Mouse (Mus musculus): ENCODE results near the gene Chst11.

Chst11 gene

DNA sequence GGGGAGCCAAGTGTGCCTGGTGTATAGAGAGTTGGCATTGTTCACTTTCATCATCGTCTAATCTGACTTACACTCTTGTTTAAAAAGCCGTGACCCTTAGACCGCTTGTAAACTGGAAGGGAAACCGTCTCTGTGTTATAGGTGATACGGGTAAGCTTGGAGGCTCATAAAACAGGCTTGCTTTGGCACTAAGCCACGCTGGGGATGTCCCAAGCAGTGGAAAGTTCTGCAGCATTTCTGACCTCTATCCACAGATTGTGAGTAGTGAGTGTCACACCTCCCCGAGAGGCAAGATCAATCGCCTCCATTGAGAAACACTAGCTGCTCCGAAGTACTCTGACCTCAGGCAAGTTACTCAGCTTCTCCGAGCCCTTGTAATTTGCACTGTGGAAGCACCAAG is 47.3 kb downstream of the Chst11 start:
- DNase-seq (ENCODE audit: low read depth, low spot score), result no peak

DNA sequence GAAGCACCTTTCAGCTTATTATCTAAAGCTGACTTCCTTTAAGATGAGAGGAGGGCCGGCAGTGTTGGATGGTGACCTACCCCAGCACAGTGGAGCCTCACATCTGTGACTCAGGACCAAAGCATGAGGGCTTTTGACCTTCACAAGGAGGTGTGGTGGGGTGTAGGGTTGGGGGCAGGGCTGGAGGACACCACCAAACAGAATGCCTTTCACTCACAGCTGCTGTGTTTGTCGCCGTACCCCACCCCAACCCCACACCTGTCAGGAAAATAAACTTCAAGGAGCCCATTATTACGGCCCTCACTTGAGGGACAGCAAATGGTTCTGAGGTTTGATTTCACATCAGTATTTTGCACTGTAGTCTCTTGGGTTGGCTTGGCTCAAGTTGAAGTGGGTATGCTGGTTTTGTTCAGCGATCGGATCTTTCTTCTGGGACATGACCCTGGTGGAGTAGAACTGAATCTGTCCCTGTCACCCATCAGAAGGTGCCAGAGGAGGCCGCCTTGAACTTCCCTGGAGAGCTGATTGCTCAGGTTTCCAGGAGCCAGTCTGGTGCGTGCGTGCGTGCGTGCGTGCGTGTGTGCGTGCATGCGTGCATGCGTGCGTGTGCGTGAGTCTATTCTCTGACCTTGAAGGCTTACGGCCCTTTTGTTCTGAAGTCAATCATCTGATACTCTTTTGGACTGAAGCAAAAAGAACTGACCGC is 51.2 kb downstream of the Chst11 start:
- DNase-seq (ENCODE audit: low read depth, low spot score), result no peak

DNA sequence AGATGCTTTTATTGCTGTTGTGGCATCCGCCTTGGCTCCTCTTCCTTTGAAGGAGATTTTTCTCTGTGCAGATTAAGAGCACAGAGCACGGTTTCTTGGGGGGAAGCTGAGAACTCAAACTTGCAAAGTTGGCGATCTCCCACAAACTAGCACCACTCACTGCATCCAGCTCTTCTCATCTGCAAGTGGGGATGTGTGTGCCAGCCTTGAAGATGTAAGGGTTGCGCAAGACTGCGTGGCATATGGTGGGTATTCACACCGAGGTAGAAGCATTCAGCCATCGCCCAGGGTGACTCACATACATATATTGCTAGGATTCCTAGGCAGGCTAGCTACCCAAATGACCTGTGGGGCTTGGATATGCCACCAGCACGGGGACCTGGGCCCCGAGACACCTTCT is 52.9 kb downstream of the Chst11 start:
- no peak for DNase-seq (ENCODE audit: low read depth, low spot score)

DNA sequence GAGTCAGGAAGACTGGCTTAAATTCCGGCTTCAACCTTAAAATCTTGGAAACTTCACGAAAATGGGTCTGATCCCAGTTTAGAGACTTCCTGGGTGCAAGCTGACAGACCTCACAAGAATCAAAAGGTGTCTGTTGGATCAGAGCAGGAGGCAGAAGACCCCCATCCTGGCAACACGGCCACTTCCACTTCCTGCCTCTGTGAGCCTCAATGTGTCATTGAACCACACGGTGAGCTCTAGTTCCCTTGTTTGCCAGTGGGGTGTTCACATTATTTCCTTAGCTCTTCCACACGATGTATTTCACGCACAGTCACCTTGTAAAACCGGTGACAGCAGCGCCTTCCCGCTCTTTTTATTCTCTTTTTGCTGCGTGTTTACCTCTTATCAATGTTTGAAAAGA is 54.1 kb downstream of the Chst11 start:
- no peak for DNase-seq (ENCODE audit: low read depth, low spot score)

DNA sequence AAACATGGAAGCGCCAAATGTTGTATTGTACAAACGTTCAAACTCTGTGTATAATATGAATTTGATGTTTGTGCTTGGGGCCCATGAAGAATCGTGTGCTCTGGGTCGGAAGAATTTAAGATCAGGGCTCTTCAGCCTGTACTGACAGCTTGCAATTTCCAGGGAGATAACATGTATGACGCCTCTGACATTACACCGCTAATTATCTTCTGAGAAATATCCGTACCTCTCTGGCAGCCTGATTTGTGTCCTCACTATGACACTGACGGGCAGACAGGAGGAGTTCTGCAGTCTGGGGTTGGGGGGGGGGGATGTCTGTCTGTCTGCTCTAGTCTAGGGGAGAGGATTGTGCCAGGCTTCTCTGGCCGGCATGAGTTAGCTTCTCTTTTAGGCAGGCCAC is 56.6 kb downstream of the Chst11 start:
- DNase-seq (ENCODE audit: low read depth, low spot score), result no peak

DNA sequence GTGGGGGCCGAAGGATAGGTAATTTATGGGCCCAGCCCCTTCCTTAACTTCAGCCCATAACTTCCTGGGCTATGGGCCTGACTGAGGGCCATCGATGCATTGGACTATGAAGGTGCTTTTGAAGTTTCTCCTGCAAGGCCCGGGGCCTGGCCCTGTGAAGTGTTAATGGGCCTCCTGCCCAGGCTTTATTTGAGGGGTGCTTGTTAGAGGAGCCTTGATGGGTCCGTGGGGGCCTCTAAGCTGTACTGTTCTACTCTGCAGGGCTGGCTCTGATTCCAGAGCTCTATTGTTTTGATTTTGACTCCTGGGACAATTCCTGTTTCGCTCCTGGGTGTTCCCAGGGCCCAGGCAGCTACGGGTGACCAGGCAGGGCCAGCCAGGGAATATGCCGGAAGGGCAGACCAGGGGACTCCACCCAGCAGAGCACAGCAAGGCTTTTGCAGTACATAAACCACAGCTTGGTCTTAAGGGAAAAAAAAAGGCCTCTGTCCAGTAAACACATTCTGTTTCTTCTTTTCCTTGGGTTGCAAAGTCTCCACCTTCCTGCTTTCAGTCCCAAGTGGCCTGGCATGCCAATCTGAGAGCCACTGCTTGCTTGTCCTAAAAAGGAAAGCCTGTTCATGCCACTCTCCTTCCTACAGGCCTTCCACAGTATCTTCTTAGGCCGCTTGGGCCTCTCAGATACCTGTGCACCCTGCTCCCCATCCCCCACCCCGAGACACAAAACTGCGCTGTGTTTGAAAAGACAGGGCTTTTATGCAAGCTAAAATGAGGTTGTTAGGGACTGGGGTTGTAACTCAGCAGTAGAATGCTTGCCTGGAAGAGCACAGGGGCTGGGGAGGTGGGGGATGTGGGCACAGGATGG is 57.5 kb downstream of the Chst11 start:
- DNase-seq (ENCODE audit: low read depth, low spot score), result no peak

DNA sequence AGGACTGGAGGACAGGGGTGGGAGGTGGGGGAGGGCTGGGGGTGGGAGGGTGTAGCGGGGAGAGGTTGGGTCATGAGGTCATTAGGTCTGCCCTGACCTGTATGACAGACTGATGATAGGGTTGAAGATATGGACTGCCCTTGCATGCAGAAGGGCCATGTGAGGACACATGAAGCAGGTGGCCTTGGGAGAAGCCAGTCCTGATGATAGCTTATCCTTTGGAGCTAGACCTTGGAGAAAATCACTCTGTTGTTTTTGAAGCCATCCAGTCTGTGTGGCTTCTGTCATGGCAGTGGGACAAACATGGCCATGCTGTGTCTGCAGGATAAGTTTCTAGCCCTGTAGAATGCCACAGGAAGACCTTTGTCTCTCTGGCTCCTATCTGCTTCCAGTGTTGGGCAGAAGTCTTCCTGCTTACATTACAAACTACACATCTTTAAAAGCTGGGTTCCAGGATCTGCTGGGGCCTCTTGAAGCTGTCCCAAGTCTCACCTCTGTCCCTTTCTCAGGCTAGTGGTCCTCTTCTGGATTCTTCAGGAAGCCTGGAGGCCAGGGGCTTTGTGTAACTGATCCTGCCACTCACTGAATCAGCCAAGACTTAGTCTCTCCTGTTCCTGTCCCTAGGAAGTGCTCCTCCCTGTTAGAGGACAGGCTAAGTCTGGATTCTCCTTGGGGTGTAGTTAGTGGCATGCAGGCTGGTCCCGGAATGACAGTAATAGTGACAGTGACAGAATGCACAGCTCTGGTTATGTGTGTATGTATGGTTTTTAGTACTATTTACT is 58.4 kb downstream of the Chst11 start:
- DNase-seq (ENCODE audit: low read depth, low spot score), result no peak

DNA sequence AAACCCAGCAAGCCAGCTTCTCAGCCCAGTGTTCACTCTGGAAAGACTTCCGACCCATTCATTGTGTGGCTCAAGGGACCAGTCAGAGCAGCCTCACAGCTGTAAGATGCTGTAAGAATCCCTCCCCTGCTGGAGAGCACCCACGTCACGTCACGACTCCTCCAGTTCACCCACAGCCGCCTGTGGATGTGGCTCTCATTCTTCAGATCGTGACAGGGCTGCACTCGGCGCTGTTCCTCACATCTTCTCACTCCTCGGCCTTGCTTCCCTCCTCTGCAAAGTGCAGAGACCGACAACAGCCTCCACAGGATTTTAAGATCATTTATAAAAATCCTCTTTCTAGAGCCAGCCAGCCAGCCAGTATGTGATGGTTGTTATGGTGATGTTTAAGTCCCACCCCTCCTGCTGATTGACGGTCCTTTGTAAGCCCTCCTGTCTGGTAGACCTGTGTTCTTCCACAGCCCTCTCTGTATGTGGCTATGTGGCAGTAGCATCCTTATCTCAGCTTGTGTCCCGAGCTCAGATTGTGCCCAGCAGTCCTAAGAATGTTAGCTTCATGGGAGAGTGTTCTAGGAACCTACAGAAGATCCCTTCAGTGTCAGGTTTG is 64.0 kb downstream of the Chst11 start:
- no peak for DNase-seq (ENCODE audit: low read depth, low spot score)

DNA sequence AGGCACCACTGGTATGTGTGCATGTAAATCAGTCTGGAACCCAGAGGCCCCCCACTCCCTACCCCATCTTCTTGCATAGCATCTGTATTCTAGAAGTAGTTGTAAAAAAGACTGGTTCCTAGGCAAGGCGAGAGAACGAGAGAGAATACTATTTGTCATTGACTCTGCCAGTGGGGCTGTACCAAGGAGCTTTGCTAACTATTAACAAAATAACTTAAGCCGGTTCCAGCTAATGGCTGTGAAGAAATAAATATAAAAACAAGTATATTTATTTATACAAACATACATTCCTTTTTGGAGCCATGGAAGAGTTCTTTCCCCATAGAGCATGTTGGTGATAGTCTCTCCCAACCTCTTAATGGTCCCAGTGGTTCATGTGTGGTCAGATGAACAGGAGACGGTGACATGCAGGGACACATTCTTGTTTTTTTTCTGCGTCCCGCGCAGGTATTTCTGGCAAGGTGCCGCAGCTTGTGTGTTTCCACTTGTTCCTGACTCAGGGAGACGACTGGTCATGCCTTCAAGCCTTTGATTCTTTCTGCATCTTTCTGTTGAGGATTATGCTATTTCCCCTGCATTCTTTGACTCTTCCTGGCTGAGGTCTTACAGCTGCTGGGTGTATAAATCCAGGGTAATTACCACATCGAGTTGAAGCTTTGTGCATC is 68.7 kb downstream of the Chst11 start:
- no peak for DNase-seq (ENCODE audit: low read depth, low spot score)

DNA sequence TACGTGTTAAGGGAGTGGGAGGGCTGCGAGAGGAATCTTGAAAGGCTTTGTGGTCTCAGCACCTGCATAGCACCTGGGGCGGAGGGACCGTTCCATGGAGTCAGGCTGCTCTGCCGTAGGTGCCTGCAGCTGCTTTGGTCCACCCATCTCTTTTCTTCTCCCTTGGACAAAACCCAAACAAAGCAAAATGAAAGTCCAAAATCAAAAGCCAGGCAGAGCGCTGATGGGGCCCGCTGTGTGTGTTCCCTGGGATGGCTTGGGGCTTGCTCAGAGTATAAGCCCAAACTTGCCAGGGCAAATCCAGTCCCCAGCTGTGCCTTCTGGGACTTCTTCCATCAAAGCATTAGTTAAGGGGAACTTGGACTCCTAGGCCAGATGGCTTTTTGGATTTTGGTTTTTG is 71.0 kb downstream of the Chst11 start:
- DNase-seq (ENCODE audit: low read depth, low spot score), result no peak

DNA sequence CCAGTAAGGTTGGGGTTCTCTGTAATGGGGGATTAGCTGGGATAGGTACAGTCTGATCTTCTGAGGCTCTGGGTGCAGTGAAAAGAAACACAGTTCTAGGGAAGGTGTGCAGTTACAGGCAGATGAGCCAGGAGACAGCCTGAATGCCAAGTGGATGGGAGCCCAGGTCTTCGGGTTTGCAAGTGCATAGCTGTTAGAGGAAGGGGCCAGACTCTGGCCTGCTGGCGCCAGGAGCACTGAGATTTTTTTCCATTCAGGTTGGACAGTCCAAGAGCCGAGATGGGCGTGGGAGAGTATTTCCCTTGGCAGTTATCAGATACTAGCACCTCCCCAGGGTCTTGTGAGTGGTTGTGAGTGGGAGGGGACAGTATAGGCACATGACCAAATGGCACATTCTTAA is 71.6 kb downstream of the Chst11 start:
- no peak for DNase-seq (ENCODE audit: low read depth, low spot score)

- no peak for DNase-seq (ENCODE audit: low read depth, low spot score)
Observed at GRCm38 (mm10) chr10:83060066-83060782, 74.9 kb downstream of the Chst11 start.

- DNase-seq (ENCODE audit: low read depth, low spot score), result no peak
Observed at GRCm38 (mm10) chr10:83062315-83062714, 77.0 kb downstream of the Chst11 start.

DNA sequence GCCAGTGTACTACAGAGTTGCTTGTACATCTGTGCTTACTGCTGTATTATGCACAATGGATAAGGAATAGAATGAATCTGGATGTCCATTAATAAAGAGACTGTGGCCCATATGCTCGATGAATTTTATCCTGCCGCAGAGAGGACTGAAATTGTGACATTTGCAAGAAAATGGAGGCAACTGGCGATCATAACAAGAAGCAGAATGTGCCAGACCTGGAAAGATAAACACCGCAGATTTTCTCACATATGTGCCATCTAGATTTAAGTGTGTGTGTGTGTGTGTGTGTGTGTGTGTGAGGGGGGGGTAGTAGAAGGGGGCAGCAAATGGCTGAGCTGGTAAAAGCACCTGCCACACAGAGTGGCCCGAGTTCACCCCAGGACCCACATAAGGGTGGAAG is 79.5 kb downstream of the Chst11 start:
- no peak for DNase-seq (ENCODE audit: low read depth, low spot score)

DNA sequence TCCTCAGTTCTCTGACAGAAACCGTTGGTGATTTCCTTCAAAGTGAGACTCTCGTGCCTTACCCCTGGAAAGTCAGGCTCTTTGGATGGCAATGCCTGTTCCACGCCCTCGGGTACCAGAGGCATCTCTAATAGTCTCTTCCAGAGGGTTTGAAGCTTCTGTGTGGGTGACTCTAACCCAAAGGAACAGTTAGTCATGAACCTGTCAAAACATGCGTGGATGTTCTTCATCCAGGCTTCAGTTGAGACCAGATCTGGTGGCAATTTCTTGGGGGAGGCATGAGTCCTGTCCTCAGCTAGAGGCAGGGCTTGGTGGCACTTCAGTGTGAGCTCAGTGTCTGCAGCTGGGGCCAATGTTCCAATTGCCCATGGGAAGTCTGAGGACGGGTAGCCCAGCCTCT is 80.9 kb downstream of the Chst11 start:
- no peak for DNase-seq (ENCODE audit: low read depth, low spot score)

DNA sequence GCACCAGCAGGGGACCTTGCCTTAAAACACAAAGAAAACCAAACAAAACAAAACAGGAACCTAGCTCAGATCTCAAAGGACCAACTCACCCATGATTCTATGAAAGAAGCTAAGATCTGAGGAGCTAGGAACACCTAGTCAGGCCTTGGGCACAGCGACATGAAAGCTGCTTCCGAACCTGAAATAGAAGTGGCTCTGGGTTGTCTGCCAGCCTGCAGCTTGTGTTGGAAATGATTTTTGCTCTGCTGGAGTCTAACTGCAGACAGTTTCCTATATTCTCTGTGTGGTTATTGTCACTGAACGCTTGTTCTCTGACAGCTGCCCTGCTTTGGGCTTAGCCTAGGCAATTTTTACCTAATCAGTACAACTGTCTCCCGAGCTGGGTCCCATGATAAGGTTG is 82.0 kb downstream of the Chst11 start:
- no peak for DNase-seq (ENCODE audit: low read depth, low spot score)

GRCm38 (mm10) chr10:83068466-83068865 is 83.2 kb downstream of the Chst11 start:
- no peak for DNase-seq (ENCODE audit: low read depth, low spot score)

DNA sequence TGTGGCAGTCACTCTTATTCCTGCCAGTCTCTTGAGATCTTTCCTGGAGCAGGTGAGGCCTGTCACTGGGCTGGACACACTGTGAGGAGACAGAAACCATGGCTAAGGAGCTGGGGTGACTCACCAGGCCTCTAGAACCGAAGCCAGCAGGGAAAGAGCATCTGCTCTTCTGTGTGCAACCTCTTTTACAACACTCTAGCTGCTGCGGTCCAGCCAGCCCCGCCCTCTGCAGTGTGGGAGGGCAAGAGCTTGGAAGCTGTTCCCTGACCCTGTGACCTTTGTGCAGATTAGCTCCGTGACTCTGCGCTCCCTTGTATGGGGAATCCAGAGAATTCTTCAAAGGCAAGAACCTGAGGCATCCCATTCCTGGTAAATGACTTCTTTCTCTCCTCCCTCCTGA is 84.5 kb downstream of the Chst11 start:
- no peak for DNase-seq (ENCODE audit: low read depth, low spot score)

- no peak for DNase-seq (ENCODE audit: low read depth, low spot score)
Observed at GRCm38 (mm10) chr10:83071785-83072580, 86.7 kb downstream of the Chst11 start.

DNA sequence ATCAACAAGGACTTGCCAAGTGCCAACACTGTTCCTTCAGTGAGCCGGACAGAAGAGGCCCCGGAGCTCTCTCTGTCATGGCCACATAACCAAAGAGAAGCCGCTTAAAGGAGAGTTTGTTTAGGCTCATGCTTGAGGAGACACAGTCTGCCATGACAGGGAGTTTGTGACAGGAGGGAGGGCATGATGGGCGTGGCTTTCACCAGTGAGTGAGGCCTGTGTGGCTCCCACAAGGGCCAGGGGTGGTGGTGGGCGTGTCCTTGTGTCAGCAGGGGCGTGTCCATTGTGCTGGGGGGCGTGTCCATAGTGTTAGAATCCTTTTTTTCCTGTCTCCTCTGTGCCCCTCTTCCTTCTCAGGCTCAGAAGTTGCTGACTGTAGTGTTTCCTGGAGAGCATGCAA is 87.8 kb downstream of the Chst11 start:
- no peak for DNase-seq (ENCODE audit: low read depth, low spot score)
